Mouse (Mus musculus): ENCODE measurements around the gene 1700109H08Rik.

GRCm38 (mm10) chr5:3579066-3579465 is 7.7 kb downstream of the 1700109H08Rik start:
- TF ChIP-seq CTCF (IDR thresholded peaks at IDR 0.05; ENCODE audit: low read depth) (no peak), EP300 (IDR thresholded peaks at IDR 0.05; ENCODE audit: low read depth) (no peak)
